Mouse (Mus musculus): ENCODE measurements around the gene Deup1. TPM values are rescaled to one million over a fixed set of nuclear protein-coding genes. Genes with fewer than 3 reads are reported as not detected.

Deup1 gene
- polyA plus RNA-seq, 1 experiment from 2014 or later = 6.2 TPM

GRCm38 (mm10) chr9:15522348-15522747 is 105.4 kb downstream of the Deup1 start:
- Histone ChIP-seq H3K27ac (ENCODE audit: low read depth, low read length) (no peak overlapping the region), H3K27me3 (ENCODE audit: control insufficient read depth, insufficient read depth, low read length) (no peaks in the 10 kb centered on the region), H3K36me3 (ENCODE audit: control insufficient read depth, insufficient read depth, low read length) (no peaks in the 10 kb centered on the region), H3K9me3 (ENCODE audit: control insufficient read depth, low read length) (no peaks in the 10 kb centered on the region), H3K9ac (ENCODE audit: low read depth, low read length) (no peak overlapping the region), H3K4me1 (replicated peaks; ENCODE audit: control insufficient read depth, insufficient read depth, low read length) (no peaks in the 10 kb centered on the region), H3K4me3 (ENCODE audit: low read depth, low read length) (no peak overlapping the region), H3K4me2 (replicated peaks; ENCODE audit: low read depth, low read length) (no peak overlapping the region)
- ATAC-seq (ENCODE audit: low FRiP score) (no peak), DNase-seq (ENCODE audit: low spot score) (no peak)
- 95% methylated on average over 10 of the region's 10 CpGs for WGBS

DNA sequence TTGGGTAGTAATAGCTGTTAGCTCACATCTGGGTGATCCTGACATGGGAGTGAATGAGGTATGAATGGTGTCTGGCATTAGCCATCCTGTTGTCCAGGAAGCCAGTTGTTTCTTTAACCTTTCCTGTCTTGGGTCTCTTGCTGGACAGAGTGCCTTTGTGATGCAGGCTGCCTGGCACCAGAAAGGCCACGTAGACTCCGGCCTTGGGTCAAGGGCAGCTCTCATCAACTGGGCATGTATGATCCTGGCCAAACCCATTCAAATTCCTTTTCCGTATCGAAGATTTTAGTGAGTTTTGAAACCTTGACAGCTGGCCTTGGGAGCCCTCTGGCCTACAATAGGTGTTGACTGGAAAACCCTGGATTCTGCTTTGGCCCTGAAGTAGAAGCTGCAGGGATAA is 109.8 kb downstream of the Deup1 start:
- Histone ChIP-seq H3K36me3 (ENCODE audit: control insufficient read depth, insufficient read depth, low read length) (no peaks in the 10 kb centered on the region), H3K9me3 (ENCODE audit: control insufficient read depth, low read length) (no peaks in the 10 kb centered on the region), H3K4me2 (replicated peaks; ENCODE audit: low read depth, low read length) (no peak overlapping the region), H3K9ac (ENCODE audit: low read depth, low read length) (no peak overlapping the region), H3K27ac (ENCODE audit: low read depth, low read length) (no peak overlapping the region), H3K4me1 (replicated peaks; ENCODE audit: control insufficient read depth, insufficient read depth, low read length) (no peaks in the 10 kb centered on the region), H3K27me3 (ENCODE audit: control insufficient read depth, insufficient read depth, low read length) (no peaks in the 10 kb centered on the region), H3K4me3 (ENCODE audit: low read depth, low read length) (no peak overlapping the region)
- WGBS = 78% methylated on average over 4 of the region's 4 CpGs
- no peak for ATAC-seq (ENCODE audit: low FRiP score)
- no peak for DNase-seq (ENCODE audit: low spot score)

- DNase-seq (ENCODE audit: low spot score) (no peak), ATAC-seq (ENCODE audit: low FRiP score) (no peak)
- Histone ChIP-seq H3K4me2 (replicated peaks; ENCODE audit: low read depth, low read length) (no peak overlapping the region), H3K27me3 (ENCODE audit: control insufficient read depth, insufficient read depth, low read length) (no peaks in the 10 kb centered on the region), H3K4me3 (ENCODE audit: low read depth, low read length) (no peak overlapping the region), H3K36me3 (ENCODE audit: control insufficient read depth, insufficient read depth, low read length) (no peaks in the 10 kb centered on the region), H3K27ac (ENCODE audit: low read depth, low read length) (no peak overlapping the region), H3K9me3 (ENCODE audit: control insufficient read depth, low read length) (no peaks in the 10 kb centered on the region), H3K9ac (ENCODE audit: low read depth, low read length) (no peak overlapping the region), H3K4me1 (replicated peaks; ENCODE audit: control insufficient read depth, insufficient read depth, low read length) (no peaks in the 10 kb centered on the region)
- WGBS = 77% methylated on average over 2 of the region's 2 CpGs
Measured at GRCm38 (mm10) chr9:15516007-15516406, 111.7 kb downstream of the Deup1 start.

- WGBS = 74% methylated on average over 7 of the region's 7 CpGs
- no peaks in the 10 kb centered on the region for H3K4me1 ChIP-seq (replicated peaks; ENCODE audit: control insufficient read depth, insufficient read depth, low read length)
- H3K27me3 ChIP-seq (ENCODE audit: control insufficient read depth, insufficient read depth, low read length) = no peaks in the 10 kb centered on the region
- DNase-seq (ENCODE audit: low spot score) (no peak), ATAC-seq (ENCODE audit: low FRiP score) (no peak)
- H3K4me2 ChIP-seq (replicated peaks; ENCODE audit: low read depth, low read length) = no peak overlapping the region
- no peaks in the 10 kb centered on the region for H3K36me3 ChIP-seq (ENCODE audit: control insufficient read depth, insufficient read depth, low read length)
- H3K9me3 ChIP-seq (ENCODE audit: control insufficient read depth, low read length) = no peaks in the 10 kb centered on the region
- H3K9ac ChIP-seq (ENCODE audit: low read depth, low read length) = no peak overlapping the region
- no peak overlapping the region for H3K27ac ChIP-seq (ENCODE audit: low read depth, low read length)
- H3K4me3 ChIP-seq (ENCODE audit: low read depth, low read length) = no peak overlapping the region
Measured at GRCm38 (mm10) chr9:15512918-15513317, 114.8 kb downstream of the Deup1 start.

DNA sequence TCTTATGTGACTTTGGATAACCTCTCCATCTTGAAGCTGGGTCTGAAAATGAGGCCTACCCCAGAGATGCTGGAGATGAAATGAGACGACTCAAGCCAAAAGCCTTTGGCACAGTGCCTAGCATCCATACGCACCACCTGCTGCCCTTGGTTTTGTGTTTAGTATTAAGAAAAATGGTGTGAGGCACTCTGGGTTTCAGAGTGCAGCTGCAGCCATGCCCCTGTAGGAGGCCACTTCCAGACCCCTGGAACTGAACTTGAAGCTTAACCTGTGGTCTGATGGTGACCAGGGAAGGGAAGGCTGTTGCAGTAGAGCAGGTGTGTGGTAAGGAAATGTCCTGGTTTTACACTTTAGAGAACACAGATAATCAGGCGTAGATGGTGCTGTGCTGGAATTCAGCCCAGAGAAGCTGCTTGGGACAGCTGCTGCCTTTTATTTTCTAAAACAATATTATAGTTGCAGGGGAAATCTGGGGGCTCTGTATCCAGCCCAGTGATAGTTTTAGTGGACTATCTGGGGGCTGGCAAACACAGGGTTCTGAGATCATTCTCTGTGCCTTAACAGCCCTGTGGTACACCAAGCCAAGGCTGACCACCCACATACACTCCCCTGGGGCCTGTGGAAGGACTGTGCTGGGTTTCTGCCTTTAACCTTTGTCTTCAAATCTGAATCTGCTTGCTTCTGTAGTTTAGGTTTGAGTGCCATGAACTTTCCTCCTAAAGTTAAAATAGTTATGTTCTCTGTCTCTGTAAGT is 117.0 kb downstream of the Deup1 start:
- no peak overlapping the region for H3K27ac ChIP-seq (ENCODE audit: low read depth, low read length)
- WGBS = 66% methylated on average over 3 of the region's 3 CpGs
- no peak overlapping the region for H3K9ac ChIP-seq (ENCODE audit: low read depth, low read length)
- H3K4me3 ChIP-seq (ENCODE audit: low read depth, low read length) = no peak overlapping the region
- H3K4me1 ChIP-seq (replicated peaks; ENCODE audit: control insufficient read depth, insufficient read depth, low read length) = no peaks in the 10 kb centered on the region
- DNase-seq (ENCODE audit: low spot score) (no peak), ATAC-seq (ENCODE audit: low FRiP score) (no peak)
- no peaks in the 10 kb centered on the region for H3K9me3 ChIP-seq (ENCODE audit: control insufficient read depth, low read length)
- no peak overlapping the region for H3K4me2 ChIP-seq (replicated peaks; ENCODE audit: low read depth, low read length)
- no peaks in the 10 kb centered on the region for H3K36me3 ChIP-seq (ENCODE audit: control insufficient read depth, insufficient read depth, low read length)
- no peaks in the 10 kb centered on the region for H3K27me3 ChIP-seq (ENCODE audit: control insufficient read depth, insufficient read depth, low read length)

Other genes with a start within 250 kb of the Deup1 start
- 2.0 and 2.8 TPM in 2 replicates for gene Smco4, start 134.5 kb downstream of the Deup1 start, polyA plus RNA-seq (2014; fragmentation: Nextera tagmentation; extraction: Ambion mirVana)
- 17.3 and 20.9 TPM in 2 replicates for gene Slc36a4, start 81.8 kb upstream of the Deup1 start, polyA plus RNA-seq (2014; fragmentation: Nextera tagmentation; extraction: Ambion mirVana)
- not detected in 2 replicates for gene Mtnr1b, start 246.6 kb upstream of the Deup1 start, polyA plus RNA-seq (2014; fragmentation: Nextera tagmentation; extraction: Ambion mirVana)